Mouse (Mus musculus): Measurements from ENCODE around the gene Fam241a.
A peak's percentile ranks its signal among the peaks of the same experiment; 100 is the strongest.

The Fam241a gene

DNA sequence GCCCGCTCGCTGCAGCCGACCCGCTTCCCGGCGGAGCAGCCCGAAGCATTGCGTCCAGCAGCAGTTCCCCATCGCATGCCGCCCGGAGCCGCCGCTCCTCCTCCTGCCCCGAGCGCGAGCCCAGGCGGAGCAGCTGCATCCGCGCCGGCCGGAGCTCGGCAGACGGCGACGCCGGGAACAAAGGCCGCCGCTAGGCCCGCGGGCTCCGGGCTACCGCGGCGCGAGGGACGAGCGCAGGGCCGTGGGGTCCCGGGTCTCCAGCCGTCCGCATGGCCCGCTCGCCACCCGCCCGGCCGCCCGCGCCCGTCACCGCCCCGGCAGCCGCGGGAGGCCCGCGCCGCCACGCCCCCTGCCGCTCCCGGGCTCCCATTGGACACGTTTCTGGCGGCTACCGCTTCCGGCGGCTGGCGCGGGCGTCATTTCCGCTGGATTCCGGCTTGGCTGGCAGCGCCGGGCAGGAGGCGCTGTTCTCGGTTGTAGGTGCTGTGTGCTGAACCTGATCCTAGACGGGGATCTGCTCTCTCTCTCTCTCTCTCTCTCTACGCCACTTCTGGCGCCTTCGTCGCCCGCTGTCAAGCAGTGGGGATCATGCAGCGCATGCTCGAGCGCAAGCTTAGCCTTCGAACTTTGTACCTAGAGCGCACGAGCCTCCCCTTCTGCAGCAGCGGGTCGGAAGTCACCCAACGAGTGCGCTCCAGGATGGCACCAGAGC is 58.8 kb downstream of the Fam241a start, which contains the start of gene Ap1ar:
Gene Ap1ar (minus strand): TSS at position 370 of the 712 bp plus-strand sequence.
- peak; percentile 96 for DNase-seq (ENCODE audit: low read depth, low spot score)

DNA sequence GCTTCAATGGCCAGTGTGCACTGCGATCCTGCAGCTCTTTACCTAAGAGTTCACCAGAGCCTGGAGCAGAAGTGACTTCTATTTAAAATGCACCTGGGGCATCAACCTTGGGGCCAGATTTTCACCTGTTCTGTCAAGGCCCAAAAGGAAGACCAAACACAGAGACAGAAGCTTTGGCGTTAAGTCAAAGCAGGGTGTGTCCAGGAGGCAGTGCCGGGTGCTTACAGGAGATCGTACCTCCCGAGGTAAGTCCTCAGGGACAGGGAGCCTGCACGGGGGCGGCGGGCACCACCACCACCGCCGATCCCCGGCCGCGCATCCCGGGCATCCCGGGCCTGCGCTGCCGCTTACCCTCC is 59.3 kb downstream of the Fam241a start:
- no peak for DNase-seq (ENCODE audit: low read depth, low spot score)

DNA sequence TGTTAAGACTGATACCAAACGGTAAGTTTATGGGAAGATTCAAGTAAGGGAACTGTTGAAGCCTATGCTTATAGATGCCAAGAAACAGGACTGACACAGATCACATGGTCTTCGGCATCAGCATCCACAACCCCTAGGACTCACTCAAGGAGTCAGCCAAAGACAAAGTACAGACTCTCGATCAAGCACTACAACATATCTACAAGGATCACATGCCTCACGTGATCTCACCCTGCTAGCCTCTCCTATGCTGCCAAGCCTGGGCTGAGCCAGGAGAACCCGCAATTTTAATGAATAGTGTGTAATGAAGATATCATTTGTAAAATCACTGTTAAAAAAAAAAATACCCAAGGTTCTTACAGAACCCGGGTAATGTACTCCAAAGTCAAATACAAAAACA is 60.5 kb downstream of the Fam241a start:
- DNase-seq (ENCODE audit: low read depth, low spot score) = no peak

DNA sequence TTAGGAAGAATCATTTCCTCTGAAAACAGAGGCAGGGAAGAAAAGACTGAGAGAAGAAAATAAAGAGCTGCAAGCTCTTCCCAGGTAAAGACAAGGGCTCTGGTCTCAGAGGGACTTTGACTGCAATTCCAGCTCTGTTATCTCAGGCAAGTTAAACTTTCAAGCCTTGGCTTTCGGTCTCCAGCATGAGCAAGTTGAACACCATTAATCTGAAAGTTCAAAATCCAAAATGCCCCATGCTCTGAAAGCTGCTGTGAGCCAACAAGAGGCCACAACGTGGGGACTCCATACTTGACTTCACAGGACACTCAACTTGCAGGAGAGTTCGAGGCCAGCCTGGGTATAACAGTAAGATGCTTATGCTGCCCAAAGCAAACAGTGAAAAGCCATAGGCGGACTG is 62.1 kb downstream of the Fam241a start:
- DNase-seq (ENCODE audit: low read depth, low spot score) = no peak

DNA sequence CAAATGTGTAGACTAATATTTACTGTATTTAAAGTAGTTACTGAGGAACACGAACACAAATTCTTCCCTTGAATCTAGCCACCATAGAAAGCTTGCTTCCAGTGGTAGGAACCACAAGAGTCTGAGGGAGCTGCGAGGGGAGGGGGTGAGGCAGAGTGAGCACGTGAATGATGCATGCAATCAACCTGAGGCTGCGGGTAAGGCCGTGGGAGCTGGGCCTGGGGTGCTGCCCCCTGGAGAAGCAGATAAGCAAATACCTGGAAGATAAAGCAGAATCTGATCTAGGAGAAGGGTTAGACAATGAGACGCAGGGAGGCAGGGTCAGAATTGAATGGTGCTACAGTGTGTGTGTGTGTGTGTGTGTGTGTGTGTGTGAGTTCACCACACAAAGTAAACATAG is 65.0 kb downstream of the Fam241a start:
- DNase-seq (ENCODE audit: low read depth, low spot score) = no peak

DNA sequence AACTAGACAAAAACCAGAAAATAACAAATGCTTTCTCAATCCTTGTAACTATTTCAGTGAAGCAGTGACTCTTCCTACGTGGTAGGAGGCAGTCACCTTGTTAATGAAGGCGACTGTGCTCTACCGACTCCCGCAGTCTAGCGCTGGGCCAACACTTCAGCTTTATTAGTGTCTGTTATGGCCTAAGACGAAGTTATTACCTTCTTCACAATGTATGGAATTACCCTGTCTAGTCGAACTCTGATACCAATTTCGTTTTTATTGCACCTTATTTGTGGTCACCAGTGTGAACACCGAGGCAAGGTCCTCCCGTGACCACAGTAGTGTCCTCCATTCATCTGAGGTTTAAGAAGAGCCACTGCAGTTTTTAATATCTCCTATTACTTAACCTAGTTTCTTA is 65.9 kb downstream of the Fam241a start:
- DNase-seq (ENCODE audit: low read depth, low spot score) = no peak

DNA sequence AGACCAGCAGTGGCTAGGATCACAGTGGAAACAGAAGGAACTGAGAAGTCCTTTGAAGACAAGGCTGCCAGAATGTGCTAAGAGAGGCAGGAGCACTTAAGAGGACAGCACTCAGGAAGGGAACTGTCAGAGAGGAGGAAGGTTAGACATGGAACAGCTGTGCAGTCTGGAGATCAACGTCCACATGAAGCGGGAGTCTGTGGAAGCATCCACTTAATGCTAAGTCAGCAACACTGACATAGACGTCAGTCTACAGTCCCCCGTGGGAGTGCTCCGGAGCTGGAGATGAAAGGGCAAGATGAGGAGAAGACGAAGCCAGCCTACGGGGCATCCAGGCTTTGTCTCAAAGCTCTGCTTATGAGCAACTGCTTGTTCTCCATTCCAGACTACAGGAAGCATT is 69.0 kb downstream of the Fam241a start:
- no peak for DNase-seq (ENCODE audit: low read depth, low spot score)

DNA sequence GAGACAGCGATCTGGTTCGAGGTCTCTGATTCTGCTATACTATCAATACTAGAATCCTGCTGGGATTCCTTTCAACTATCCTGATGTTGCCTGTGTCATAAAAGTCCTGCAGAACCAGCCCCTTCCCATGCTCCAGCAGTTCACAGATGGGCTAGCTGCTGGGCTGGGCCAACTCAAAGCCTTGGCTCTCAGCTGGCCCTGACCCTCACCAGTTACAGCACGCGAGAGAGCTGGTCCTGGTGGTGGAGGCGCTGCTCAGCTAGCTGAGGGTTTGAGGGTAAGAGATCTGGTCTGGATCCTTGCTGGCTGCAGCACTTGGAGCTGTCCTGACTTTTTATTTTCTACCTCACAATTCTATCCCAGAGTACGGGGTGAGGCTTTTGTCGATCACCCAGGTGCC is 69.6 kb downstream of the Fam241a start:
- DNase-seq (ENCODE audit: low read depth, low spot score) = no peak

DNA sequence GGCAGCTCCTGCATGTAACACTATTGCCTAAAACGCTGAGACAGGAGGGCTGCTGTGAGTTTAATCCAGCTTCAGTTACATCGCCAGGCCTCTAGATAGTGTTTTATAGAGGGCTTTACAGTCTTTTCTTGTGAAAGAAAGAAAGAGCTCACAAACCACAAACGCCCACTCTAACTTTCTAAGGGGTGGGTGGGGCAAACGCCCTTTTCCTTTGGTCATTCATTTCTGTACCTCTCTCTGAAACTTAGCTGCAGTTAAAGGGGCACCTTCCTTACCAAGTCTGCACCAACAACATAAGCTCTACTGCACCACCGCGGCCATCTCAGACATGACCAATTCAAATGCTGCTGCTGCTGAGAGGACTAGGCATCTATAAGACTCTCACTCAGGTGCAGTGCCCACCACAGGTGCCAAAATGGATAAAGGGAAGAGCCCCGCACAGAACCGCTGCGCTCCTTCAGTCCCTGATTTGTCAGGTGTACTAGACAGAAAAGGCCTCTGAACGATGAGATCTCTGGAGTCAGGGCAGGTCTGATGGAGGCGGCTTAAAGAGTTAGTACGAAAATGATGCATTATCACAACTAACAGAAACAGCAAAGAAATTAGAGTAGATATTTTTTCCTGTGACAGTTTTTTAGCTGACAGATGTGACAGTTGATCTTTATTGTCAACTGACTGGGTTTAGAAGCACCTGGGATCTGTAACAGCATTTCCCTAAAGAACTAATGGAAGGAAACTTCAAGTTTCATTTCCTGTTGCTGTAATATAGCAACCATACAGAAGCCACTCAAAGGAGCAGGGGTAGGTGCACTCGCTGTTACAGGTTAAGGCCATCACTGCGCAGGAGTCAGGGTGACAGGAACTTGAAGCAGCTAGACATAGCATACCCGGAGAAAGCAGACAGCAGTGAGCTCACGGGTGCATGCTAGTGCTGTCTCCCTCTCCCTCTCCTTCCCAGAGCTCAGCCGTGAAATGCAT is 71.9 kb downstream of the Fam241a start:
- DNase-seq (ENCODE audit: low read depth, low spot score) = peak; percentile 80

DNA sequence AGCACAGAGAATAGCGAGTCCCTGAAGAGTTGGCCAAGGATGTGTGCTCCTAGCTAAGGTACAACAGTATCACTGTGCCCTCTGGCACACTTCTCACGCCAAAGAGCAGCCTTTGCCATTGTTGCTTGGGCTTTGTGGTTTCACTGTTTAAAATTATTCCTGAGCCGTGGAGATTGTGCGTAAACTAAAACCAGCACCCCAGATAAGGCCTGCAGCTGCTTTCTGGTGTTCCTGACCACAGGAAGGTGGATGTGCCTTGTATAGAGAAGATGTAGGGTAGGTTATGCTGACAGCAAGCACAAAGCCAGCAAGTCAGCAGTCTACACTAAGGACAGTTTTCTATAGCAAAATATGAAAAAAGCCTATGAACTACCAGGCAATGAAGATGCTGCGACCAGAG is 74.9 kb downstream of the Fam241a start:
- no peak for DNase-seq (ENCODE audit: low read depth, low spot score)

DNA sequence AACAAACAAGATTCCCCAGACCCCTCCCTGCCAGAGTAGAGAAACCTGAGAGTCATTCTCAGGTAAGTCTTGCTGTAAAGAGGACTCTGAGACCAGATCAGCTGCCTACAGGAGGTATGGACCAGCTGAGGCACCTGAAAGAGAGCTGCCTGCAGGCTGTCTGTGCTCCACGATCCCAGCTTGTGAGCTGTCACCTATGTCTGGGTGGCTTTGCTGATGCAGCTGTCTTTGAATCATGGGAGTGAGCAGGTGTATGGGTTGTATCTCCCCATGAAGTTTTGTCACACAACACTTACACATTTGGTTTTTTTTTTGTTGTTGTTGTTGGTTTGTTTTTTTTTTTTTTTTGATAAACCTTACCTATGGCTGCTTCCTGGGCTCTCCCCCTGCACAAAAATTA is 75.7 kb downstream of the Fam241a start:
- DNase-seq (ENCODE audit: low read depth, low spot score) = no peak

Data from A20 (cell line).